Mouse (Mus musculus): ENCODE data around the gene Dgka. TPM values are rescaled to one million over a fixed set of nuclear protein-coding genes. Genes with fewer than 3 reads are reported as not detected.

The Dgka gene
- 635 TPM for polyA plus RNA-seq (2017; shearing (Covaris generic))

DNA sequence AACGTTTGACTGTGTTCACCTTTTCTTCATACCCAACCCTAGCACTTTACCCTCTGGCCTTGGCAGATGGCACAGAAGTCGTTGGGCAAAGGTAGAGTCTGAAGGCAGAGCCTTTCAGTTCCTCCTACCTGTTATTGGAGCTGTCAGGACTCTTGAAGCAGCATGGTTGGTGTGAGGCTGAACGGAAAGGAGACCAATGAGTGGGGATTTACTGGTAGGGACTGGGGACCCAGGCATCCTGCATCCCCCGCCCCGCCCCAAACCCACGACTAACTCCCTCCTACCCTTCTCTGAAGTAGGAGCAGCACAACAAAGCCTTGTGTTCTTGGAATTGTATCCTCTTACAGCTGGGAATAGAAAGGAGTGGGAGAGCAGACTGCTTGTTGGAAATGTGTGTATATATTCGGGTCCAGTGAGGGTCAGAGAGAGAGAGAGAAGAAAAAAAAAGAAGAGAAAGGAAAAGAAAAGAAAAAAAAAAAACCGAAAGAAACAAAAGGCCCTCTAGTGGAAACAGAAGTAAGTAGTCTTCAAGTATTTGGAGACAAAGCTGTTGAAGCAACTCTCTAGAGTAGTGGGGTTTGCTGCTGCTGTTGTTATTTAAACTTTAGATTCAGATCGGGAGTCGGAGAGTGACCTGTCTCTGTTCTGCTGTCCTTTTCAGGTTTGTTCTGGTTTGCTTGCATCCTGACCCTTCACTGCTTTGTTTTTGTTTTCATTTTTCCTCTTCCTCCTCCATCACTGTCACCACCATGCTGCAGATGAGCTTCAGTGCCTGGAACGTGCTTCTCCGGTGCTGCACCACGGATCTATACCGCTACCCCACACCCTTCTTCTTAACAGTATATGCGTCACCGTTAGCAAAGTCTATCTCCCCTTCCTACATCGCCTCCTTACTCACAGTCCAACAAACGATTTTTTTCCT lies at the start of gene Dgka:
Dgka (minus strand) TSS at position 176 of the 922 bp plus-strand sequence.

GRCm38 (mm10) chr10:128790398-128791124 lies 45.9 kb upstream of the Dgka start, which contains the start of gene Mmp19:
Mmp19 (plus strand) TSS chr10:128790910.

GRCm38 (mm10) chr10:128747646-128748251 lies 3.1 kb upstream of the Dgka start, which contains the start of gene Pym1:
Pym1 (plus strand) TSS chr10:128747889.

GRCm38 (mm10) chr10:128704491-128705316 lies 40.0 kb downstream of the Dgka start, which contains the start of gene Cdk2:
Cdk2 (minus strand) TSS chr10:128705031.

DNA sequence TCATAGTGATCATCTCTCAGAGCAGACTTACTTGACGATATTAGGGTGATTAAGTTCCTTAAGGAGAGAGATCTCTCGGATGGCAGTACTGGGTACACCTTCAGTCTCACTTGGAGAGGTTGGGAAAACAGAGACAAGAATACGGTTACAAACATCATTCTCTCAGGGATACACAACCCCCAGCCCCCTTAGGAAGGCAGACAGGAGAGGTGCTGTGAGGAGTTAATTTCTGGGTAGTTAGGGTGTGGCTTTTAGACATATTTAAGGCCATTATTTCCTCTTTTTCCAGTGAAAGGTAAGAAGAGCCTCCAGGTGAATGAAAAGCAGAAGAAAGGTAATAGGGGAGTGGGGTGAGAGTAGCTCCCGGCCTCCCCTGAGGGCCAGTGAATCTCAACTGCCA lies 40.8 kb downstream of the Dgka start, which contains the start of gene Pmel:
Pmel (plus strand) TSS at position 301 of the 400 bp plus-strand sequence.

DNA sequence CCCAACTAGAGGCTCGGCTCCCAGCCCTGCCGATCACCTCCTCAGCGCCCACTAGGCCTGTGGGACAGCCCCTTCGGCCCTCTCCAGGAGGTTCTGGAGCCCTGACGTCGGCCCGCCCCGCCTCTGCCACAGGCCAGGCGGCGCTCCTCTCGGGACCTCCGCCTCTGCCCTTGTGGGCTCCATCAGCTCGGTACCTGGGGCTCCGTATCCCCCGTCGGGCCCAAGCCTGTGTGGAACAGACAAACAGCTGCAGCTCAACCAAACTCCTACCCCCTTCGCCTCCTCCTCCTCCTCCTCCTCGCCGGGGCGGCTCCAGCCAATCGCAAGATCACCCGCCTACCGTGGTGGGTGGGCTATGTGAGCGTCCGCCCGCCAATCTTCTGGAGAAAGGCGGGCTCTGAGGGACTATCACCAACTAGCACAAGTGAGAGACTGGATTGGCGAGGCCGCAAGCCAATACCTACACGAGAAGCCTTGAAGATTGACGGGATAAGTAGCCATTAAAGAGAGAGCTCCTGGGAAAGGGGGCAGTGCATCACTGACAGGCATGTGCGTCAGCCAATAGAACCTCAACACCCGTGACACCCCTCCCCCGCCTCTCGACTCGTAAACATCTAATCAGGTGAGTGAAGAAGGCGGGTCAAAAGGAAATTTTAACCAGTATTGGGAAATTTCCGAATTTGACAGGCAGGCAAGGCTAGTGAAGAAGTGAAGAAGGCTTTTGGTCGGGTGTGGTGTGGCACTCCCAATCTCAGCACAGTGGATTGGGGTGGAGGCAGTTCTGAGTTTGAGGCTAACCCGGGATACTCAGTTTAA lies 48.5 kb downstream of the Dgka start, which contains the start of gene Rab5b:
Rab5b (minus strand) TSS at position 273 of the 816 bp plus-strand sequence.

DNA sequence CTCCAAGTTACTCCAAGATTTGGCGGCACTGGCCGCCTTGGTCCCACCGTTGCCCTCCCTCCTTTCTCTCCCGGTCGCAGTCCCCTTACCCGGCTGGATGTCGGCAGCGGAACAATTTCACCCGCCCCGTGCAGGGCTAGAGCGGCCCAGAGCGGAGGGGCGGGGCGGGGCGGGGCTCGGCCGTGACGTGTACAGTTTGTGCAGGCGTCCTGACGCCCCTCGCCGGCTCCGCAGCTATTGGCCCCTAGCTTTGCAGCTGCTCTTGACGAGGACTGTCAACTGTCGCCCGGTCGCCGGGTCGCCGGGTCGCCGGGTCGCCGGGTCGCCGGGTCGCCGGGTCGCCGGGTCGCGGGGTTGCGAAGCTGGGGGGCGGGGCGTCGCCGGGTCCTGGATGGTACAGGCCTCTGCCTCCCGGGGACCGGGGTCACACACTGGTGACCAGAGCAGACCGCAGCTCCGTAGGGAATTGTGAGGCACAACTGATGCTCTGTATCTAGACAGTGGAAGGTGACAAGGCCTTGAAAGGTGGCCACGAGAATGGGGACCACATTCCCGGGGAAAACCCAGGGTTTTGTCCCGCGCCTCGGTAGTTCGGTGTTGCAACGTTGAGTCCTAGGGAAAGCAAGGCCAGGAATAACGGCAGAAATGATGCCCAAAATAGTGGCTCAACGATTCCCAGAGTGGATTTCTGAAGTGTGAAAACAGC lies 70.7 kb downstream of the Dgka start, which contains the start of gene Suox:
Suox (minus strand) TSS at position 311 of the 706 bp plus-strand sequence.

Other genes with a start within 250 kb of the Dgka start
- 2.0 TPM for gene Myl6b, start 246.2 kb downstream of the Dgka start, polyA plus RNA-seq (2017; shearing (Covaris generic))
- 244 TPM for gene Esyt1, start 219.0 kb downstream of the Dgka start, polyA plus RNA-seq (2017; shearing (Covaris generic))
- 32.2 TPM for gene Zc3h10, start 197.1 kb downstream of the Dgka start, polyA plus RNA-seq (2017; shearing (Covaris generic))
- 2,530 TPM for gene Rpl41, start 195.6 kb downstream of the Dgka start, polyA plus RNA-seq (2017; shearing (Covaris generic))
- gene Pa2g4, start 178.9 kb downstream of the Dgka start, polyA plus RNA-seq (2017; shearing (Covaris generic)) = 20.1 TPM
- gene Erbb3, start 155.2 kb downstream of the Dgka start, polyA plus RNA-seq (2017; shearing (Covaris generic)) = 2.1 TPM
- gene Rps26, start 118.1 kb downstream of the Dgka start, polyA plus RNA-seq (2017; shearing (Covaris generic)) = 545 TPM
- 0.77 TPM for gene Ikzf4, start 98.9 kb downstream of the Dgka start, polyA plus RNA-seq (2017; shearing (Covaris generic))
- gene Suox, start 70.8 kb downstream of the Dgka start, polyA plus RNA-seq (2017; shearing (Covaris generic)) = 4.1 TPM
- gene Rab5b, start 48.6 kb downstream of the Dgka start, polyA plus RNA-seq (2017; shearing (Covaris generic)) = 25.1 TPM
- 2.5 TPM for gene Pmel, start 40.7 kb downstream of the Dgka start, polyA plus RNA-seq (2017; shearing (Covaris generic))
- 14.1 TPM for gene Cdk2, start 39.8 kb downstream of the Dgka start, polyA plus RNA-seq (2017; shearing (Covaris generic))
- 23.9 TPM for gene Pym1, start 3.0 kb upstream of the Dgka start, polyA plus RNA-seq (2017; shearing (Covaris generic))
- gene Mmp19, start 46.1 kb upstream of the Dgka start, polyA plus RNA-seq (2017; shearing (Covaris generic)) = not detected
- gene Dnajc14, start 59.2 kb upstream of the Dgka start, polyA plus RNA-seq (2017; shearing (Covaris generic)) = 57.7 TPM
- gene Tmem198b, start 59.5 kb upstream of the Dgka start, polyA plus RNA-seq (2017; shearing (Covaris generic)) = 2.0 TPM
- gene Sarnp, start 72.5 kb upstream of the Dgka start, polyA plus RNA-seq (2017; shearing (Covaris generic)) = 108 TPM
- 34.9 TPM for gene Ormdl2, start 76.8 kb upstream of the Dgka start, polyA plus RNA-seq (2017; shearing (Covaris generic))
- gene Gdf11, start 146.9 kb upstream of the Dgka start, polyA plus RNA-seq (2017; shearing (Covaris generic)) = 2.0 TPM
- gene Cd63, start 156.1 kb upstream of the Dgka start, polyA plus RNA-seq (2017; shearing (Covaris generic)) = not detected
- gene Rdh5, start 178.0 kb upstream of the Dgka start, polyA plus RNA-seq (2017; shearing (Covaris generic)) = 6.6 TPM
- 118 TPM for gene Bloc1s1, start 179.2 kb upstream of the Dgka start, polyA plus RNA-seq (2017; shearing (Covaris generic))
- 45.8 TPM for gene Itga7, start 189.0 kb upstream of the Dgka start, polyA plus RNA-seq (2017; shearing (Covaris generic))
- not detected for gene Mettl7b, start 216.1 kb upstream of the Dgka start, polyA plus RNA-seq (2017; shearing (Covaris generic))
- 0.20 TPM for gene Olfr9, start 244.6 kb upstream of the Dgka start, polyA plus RNA-seq (2017; shearing (Covaris generic))

Measured in effector memory CD4-positive, alpha-beta T cell, adult 5 months (primary cell).